Mouse (Mus musculus) activated CD4-positive, CD25-positive, alpha-beta regulatory T cell, adult 4 months (primary cell): ENCODE measurements around the gene Phf14. TPM values are rescaled to one million over a fixed set of nuclear protein-coding genes. Genes with fewer than 3 reads are reported as not detected.
"Not testable (repeated sequence)": the region's sequence is repeated elsewhere in the genome, so short reads cannot be mapped to it uniquely, and the experiment has no call there.

ENCODE experiments used
- ATAC-seq: one replicate; pipeline ENCODE4 v1.8.0; 2017
- polyA plus RNA-seq, 2 experiments: library from polyadenylated mRNA; unstranded; fragments of 100-300 nt; shearing (Covaris generic); gene quantifications; one replicate each; pipeline ENCODE4 v1.2.1; 2017

The Phf14 gene
- 10 to 100 TPM; 35.0 to 57.6 TPM for polyA plus RNA-seq

GRCm38 (mm10) chr6:11907269-11908032 lies at the start of gene Phf14, which contains the start of gene Ndufa4:
Phf14 (plus strand) TSS chr6:11907809.
Ndufa4 (minus strand) TSS chr6:11907497.
- peak; percentile 88 for ATAC-seq

- not testable (repeated sequence) for ATAC-seq
Measured at GRCm38 (mm10) chr6:11875364-11875763, 32.2 kb upstream of the Phf14 start.

- ATAC-seq: no peak
Measured at GRCm38 (mm10) chr6:11900809-11901310, 6.7 kb upstream of the Phf14 start.

GRCm38 (mm10) chr6:11906890-11907268 lies 730 bp upstream of the Phf14 start:
- peak; percentile 1 for ATAC-seq

GRCm38 (mm10) chr6:11908170-11908569 lies 561 bp downstream of the Phf14 start:
- no peak for ATAC-seq

- ATAC-seq: peak; percentile 99
Measured at GRCm38 (mm10) chr6:11925496-11926041, 18.0 kb downstream of the Phf14 start.

GRCm38 (mm10) chr6:11926082-11926595 lies 18.5 kb downstream of the Phf14 start:
- ATAC-seq: no peak

- no peak for ATAC-seq
Measured at GRCm38 (mm10) chr6:11927485-11927884, 19.9 kb downstream of the Phf14 start.

- no peak for ATAC-seq
Measured at GRCm38 (mm10) chr6:11933403-11933802, 25.8 kb downstream of the Phf14 start.

GRCm38 (mm10) chr6:11940895-11941294 lies 33.3 kb downstream of the Phf14 start:
- ATAC-seq: no peak

- ATAC-seq: no peak
Measured at GRCm38 (mm10) chr6:11942089-11942488, 34.5 kb downstream of the Phf14 start.

GRCm38 (mm10) chr6:11948100-11948499 lies 40.5 kb downstream of the Phf14 start:
- ATAC-seq: no peak

GRCm38 (mm10) chr6:11960172-11960571 lies 52.6 kb downstream of the Phf14 start:
- no peak for ATAC-seq

- ATAC-seq: no peak
Measured at GRCm38 (mm10) chr6:11993782-11994181, 86.2 kb downstream of the Phf14 start.

GRCm38 (mm10) chr6:11998576-11998975 lies 91.0 kb downstream of the Phf14 start:
- ATAC-seq: no peak

GRCm38 (mm10) chr6:11999506-11999905 lies 91.9 kb downstream of the Phf14 start:
- no peak for ATAC-seq

- ATAC-seq: no peak
Measured at GRCm38 (mm10) chr6:12005455-12005854, 97.8 kb downstream of the Phf14 start.

GRCm38 (mm10) chr6:12006001-12006400 lies 98.4 kb downstream of the Phf14 start:
- no peak for ATAC-seq

- ATAC-seq: peak; percentile 41
Measured at GRCm38 (mm10) chr6:12012103-12012502, 104.5 kb downstream of the Phf14 start.

- ATAC-seq: no peak
Measured at GRCm38 (mm10) chr6:12014035-12014434, 106.4 kb downstream of the Phf14 start.

GRCm38 (mm10) chr6:12014733-12015132 lies 107.1 kb downstream of the Phf14 start:
- ATAC-seq: no peak

GRCm38 (mm10) chr6:12019736-12020135 lies 112.1 kb downstream of the Phf14 start:
- ATAC-seq: no peak

GRCm38 (mm10) chr6:12020156-12020555 lies 112.5 kb downstream of the Phf14 start:
- ATAC-seq: no peak

- ATAC-seq: no peak
Measured at GRCm38 (mm10) chr6:12020738-12021137, 113.1 kb downstream of the Phf14 start.
